Mouse (Mus musculus) gastrocnemius, postnatal 14 days (tissue): ENCODE measurements around the gene Ap1m2. TPM values are rescaled to one million over a fixed set of nuclear protein-coding genes. Genes with fewer than 3 reads are reported as not detected.
"Not testable (repeated sequence)": the region's sequence is repeated elsewhere in the genome, so short reads cannot be mapped to it uniquely, and the experiment has no call there.

Experiments used
- DNase-seq: peaks from one replicate; pipeline ENCODE4 v3.0.0; 2021; ENCODE audit warnings: mixed read lengths
- intact Hi-C: fragments of 180-260 bp; cut with DNase I; formaldehyde crosslinking; loops from one replicate; pipeline ENCODE4 v1.15.1; 2025; ENCODE audit warnings: low total_unique reads
- total RNA-seq, 2 experiments: library from RNA; stranded (reverse); gene quantifications; 2 replicates each; pipeline ENCODE4 v1.2.3; 2021

Ap1m2 gene
- total RNA-seq, 2 experiments from 2014 or later = not detected

GRCm38 (mm10) chr9:21299014-21299413 lies 13.1 kb downstream of the Ap1m2 start:
- DNase-seq = no peak
- intact Hi-C loops = no loop called here

- intact Hi-C loops = no loop called here
- no peak for DNase-seq
These were observed 19.9 kb downstream of the Ap1m2 start for GRCm38 (mm10) chr9:21292271-21292670.

GRCm38 (mm10) chr9:21291868-21292267 lies 20.3 kb downstream of the Ap1m2 start:
- intact Hi-C loops, DNase-seq: not testable (repeated sequence)

GRCm38 (mm10) chr9:21291022-21291787 lies 20.9 kb downstream of the Ap1m2 start, which contains the start of gene Cdkn2d:
Gene Cdkn2d (minus strand): TSS chr9:21291407.
- intact Hi-C loops = no loop called here
- DNase-seq = peak; percentile 100

- intact Hi-C loops = no loop called here
- peak; percentile 47 for DNase-seq
These were observed 21.5 kb downstream of the Ap1m2 start for GRCm38 (mm10) chr9:21290589-21290988.

- no peak for DNase-seq
- intact Hi-C loops = no loop called here
These were observed 22.8 kb downstream of the Ap1m2 start for GRCm38 (mm10) chr9:21289337-21289671.

- intact Hi-C loops = no loop called here
- DNase-seq = no peak
These were observed 23.5 kb downstream of the Ap1m2 start for GRCm38 (mm10) chr9:21288404-21289336.

- DNase-seq = peak; percentile 98
- intact Hi-C loops = no loop called here
These were observed 24.4 kb downstream of the Ap1m2 start, which contains the start of gene Kri1 for GRCm38 (mm10) chr9:21287571-21288402. Gene Kri1 (minus strand): TSS chr9:21287969.

GRCm38 (mm10) chr9:21286753-21287152 lies 25.4 kb downstream of the Ap1m2 start:
- no peak for DNase-seq
- intact Hi-C loops = no loop called here

- intact Hi-C loops = no loop called here
- DNase-seq = no peak
These were observed 28.1 kb downstream of the Ap1m2 start for GRCm38 (mm10) chr9:21283994-21284393.

- no peak for DNase-seq
- intact Hi-C loops = no loop called here
These were observed 28.5 kb downstream of the Ap1m2 start for GRCm38 (mm10) chr9:21283591-21283990.

GRCm38 (mm10) chr9:21277776-21278175 lies 34.4 kb downstream of the Ap1m2 start:
- DNase-seq = no peak
- intact Hi-C loops = no loop called here

GRCm38 (mm10) chr9:21276307-21276706 lies 35.8 kb downstream of the Ap1m2 start:
- intact Hi-C loops = no loop called here
- DNase-seq = no peak

GRCm38 (mm10) chr9:21275727-21276126 lies 36.4 kb downstream of the Ap1m2 start:
- DNase-seq = no peak
- intact Hi-C loops = no loop called here

GRCm38 (mm10) chr9:21275013-21275710 lies 37.0 kb downstream of the Ap1m2 start:
- DNase-seq = no peak
- intact Hi-C loops = no loop called here

- DNase-seq = no peak
- intact Hi-C loops = no loop called here
These were observed 37.8 kb downstream of the Ap1m2 start for GRCm38 (mm10) chr9:21274336-21274735.

GRCm38 (mm10) chr9:21273520-21274228 lies 38.5 kb downstream of the Ap1m2 start:
- intact Hi-C loops = no loop called here
- DNase-seq = no peak

GRCm38 (mm10) chr9:21273094-21273493 lies 39.0 kb downstream of the Ap1m2 start:
- intact Hi-C loops = no loop called here
- no peak for DNase-seq
